Mouse (Mus musculus) cerebellum, adult 2 months (tissue): ENCODE measurements around the gene Cfap61. TPM values are rescaled to one million over a fixed set of nuclear protein-coding genes. Genes with fewer than 3 reads are reported as not detected.

Experiments used
- DNase-seq, 2 experiments: peaks; one replicate each; pipeline ENCODE4 v3.0.0; 2021
- H3K27ac ChIP-seq: fragments of 200-500 bp; 2 replicates; pipeline ENCODE4 v1.5.1; 2012; ENCODE audit warnings: low read length, control low read depth, inconsistent platforms; ENCODE audit not compliant: insufficient read depth
- H3K27me3 ChIP-seq: fragments of 200-500 bp; 2 replicates; pipeline ENCODE4 v1.6.1; 2012; ENCODE audit warnings: inconsistent platforms, mild to moderate bottlenecking, low read length, moderate library complexity; ENCODE audit not compliant: control insufficient read depth, insufficient read depth
- H3K4me1 ChIP-seq: fragments of 200-500 bp; 2 replicates; pipeline ENCODE4 v1.6.1; 2011; ENCODE audit warnings: low read length; ENCODE audit not compliant: control insufficient read depth, insufficient read depth
- H3K4me3 ChIP-seq: fragments of 200-500 bp; replicated peaks from 2 replicates; pipeline ENCODE3; 2011; ENCODE audit warnings: mild to moderate bottlenecking, low read depth, low read length, control low read depth; ENCODE audit not compliant: insufficient read depth
- CTCF ChIP-seq: fragments of 200-500 bp; IDR thresholded peaks from 2 replicates; pipeline ENCODE4 v1.5.1; 2011; ENCODE audit warnings: low read depth, mild to moderate bottlenecking, control low read depth, low read length, moderate library complexity, borderline replicate concordance; ENCODE audit not compliant: insufficient read depth
- POLR2A ChIP-seq: fragments of 200-500 bp; IDR thresholded peaks from 2 replicates; pipeline ENCODE4 v1.6.1; 2011; ENCODE audit warnings: low read length, control low read depth, borderline replicate concordance; ENCODE audit not compliant: insufficient read depth
- WGBS: fragments of 180-500 bp; shearing (Covaris S2); methylation state at CpG from one replicate; pipeline ENCODE4 v1.1.7; 2018; 5-methylcytosine and 5-hydroxymethylcytosine counted together
- polyA plus RNA-seq: library from polyadenylated mRNA; depleted of rRNA; stranded (reverse); fragments of >200 nt; gene quantifications from 2 replicates; pipeline ENCODE4 v1.2.3, GENCODE M21; 2012

The Cfap61 gene
- polyA plus RNA-seq, 1 experiment, result 1.0 TPM

- H3K4me3 ChIP-seq, result no peak overlapping the region
- H3K4me1 ChIP-seq, result no peaks in the 10 kb centered on the region
- TF ChIP-seq POLR2A (no peak), CTCF (no peak)
- no peak overlapping the region for H3K27ac ChIP-seq
- no peaks in the 10 kb centered on the region for H3K27me3 ChIP-seq
- 82% methylated on average over 2 of the region's 2 CpGs for WGBS
- no peak for DNase-seq
Measured at GRCm38 (mm10) chr2:146244049-146244448, 309.5 kb downstream of the Cfap61 start.

GRCm38 (mm10) chr2:146245401-146245800 is 310.8 kb downstream of the Cfap61 start:
- DNase-seq, result no peak
- TF ChIP-seq POLR2A, result no peak
- TF ChIP-seq CTCF, result no peak

GRCm38 (mm10) chr2:146246409-146247075 is 312.0 kb downstream of the Cfap61 start:
- H3K27me3 ChIP-seq, result no peaks in the 10 kb centered on the region
- 87% methylated on average over 4 of the region's 4 CpGs for WGBS
- no peak overlapping the region for H3K27ac ChIP-seq
- TF ChIP-seq CTCF, result no peak
- TF ChIP-seq POLR2A, result no peak
- H3K4me3 ChIP-seq, result no peak overlapping the region
- no peaks in the 10 kb centered on the region for H3K4me1 ChIP-seq
- no peak for DNase-seq

More at GRCm38 (mm10) chr2:146245401-146245800, 310.8 kb downstream of the Cfap61 start:
- Histone ChIP-seq H3K27ac (no peak overlapping the region), H3K27me3 (no peaks in the 10 kb centered on the region), H3K4me1 (no peaks in the 10 kb centered on the region), H3K4me3 (no peak overlapping the region)
- WGBS, result 77% methylated on average over 7 of the region's 7 CpGs

DNA sequence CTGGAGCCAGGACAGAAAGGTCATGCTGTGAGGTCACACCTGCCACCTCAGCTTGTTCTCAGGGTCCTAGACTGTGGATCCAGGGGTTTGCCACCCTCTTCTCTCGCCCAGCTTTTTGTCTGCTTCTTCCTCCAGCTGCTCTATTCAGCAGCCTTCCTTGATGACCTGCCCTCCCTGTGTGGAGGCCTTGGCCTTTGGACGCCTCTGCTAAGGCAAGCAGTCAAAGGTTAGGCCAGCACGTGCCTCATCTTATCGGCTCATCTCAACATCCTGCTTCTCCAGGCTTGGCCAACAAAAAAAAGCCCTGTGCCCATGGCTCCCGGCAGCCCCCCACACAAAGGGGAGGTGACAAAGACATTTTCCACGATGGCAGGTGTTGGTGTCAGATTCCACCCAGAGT is 313.0 kb downstream of the Cfap61 start:
- TF ChIP-seq CTCF (no peak), POLR2A (no peak)
- no peak overlapping the region for H3K27ac ChIP-seq
- WGBS, result 73% methylated on average over 6 of the region's 6 CpGs
- no peaks in the 10 kb centered on the region for H3K4me1 ChIP-seq
- no peak overlapping the region for H3K4me3 ChIP-seq
- no peaks in the 10 kb centered on the region for H3K27me3 ChIP-seq
- no peak for DNase-seq

- H3K27ac ChIP-seq, result no peak overlapping the region
- no peaks in the 10 kb centered on the region for H3K4me1 ChIP-seq
- no peak for DNase-seq
- WGBS, result 81% methylated on average over 7 of the region's 7 CpGs
- H3K4me3 ChIP-seq, result no peak overlapping the region
- no peaks in the 10 kb centered on the region for H3K27me3 ChIP-seq
- TF ChIP-seq CTCF (no peak), POLR2A (no peak)
Measured at GRCm38 (mm10) chr2:146249033-146249432, 314.4 kb downstream of the Cfap61 start.

DNA sequence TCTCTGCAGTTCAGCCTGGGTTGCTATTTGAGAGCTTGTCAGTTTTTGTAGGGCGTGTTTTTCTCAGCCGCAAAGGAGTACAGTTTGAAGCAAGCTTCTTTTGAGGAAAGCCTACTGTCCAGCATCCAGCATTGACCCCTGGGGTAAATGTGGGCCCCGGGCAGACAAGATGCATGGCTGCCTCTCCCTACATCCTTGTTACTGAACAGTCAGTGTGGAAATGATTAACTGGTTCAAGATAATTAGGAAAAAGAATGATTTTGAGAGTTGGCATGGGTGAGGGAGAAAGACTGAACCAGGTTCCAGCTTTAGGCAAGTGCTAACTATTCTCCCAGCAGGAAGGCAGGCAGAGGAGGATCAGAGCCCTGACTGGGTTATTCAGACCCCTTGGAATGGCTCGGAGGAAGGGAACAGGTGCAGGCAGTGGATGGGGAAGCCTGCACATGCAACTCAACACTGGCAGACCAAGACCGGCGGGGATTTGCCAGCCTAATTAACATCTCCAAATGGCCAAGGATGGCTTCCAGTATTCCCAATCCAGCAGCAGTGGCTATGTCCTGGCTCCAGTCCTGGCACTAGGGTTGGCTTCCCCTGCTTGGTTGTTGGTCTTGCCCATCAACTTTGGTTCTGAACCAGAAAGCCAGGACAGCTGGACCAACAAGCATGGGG is 315.8 kb downstream of the Cfap61 start:
- peak in 1 of 2 experiments; percentile 17 for DNase-seq
- TF ChIP-seq POLR2A (no peak), CTCF (no peak)
- Histone ChIP-seq H3K27ac (no peak overlapping the region), H3K4me1 (no peaks in the 10 kb centered on the region), H3K4me3 (no peak overlapping the region), H3K27me3 (no peaks in the 10 kb centered on the region)
- 39% methylated on average over 6 of the region's 6 CpGs for WGBS

GRCm38 (mm10) chr2:146254387-146254786 is 319.8 kb downstream of the Cfap61 start:
- Histone ChIP-seq H3K4me1 (peaks cover 7% of the 10 kb centered on the region; the same call in 1 of the 2 replicates), H3K27ac (no peak overlapping the region), H3K27me3 (no peaks in the 10 kb centered on the region), H3K4me3 (no peak overlapping the region)
- no peak for DNase-seq
- TF ChIP-seq POLR2A (no peak), CTCF (no peak)
- WGBS, result 89% methylated on average over 1 of the region's 1 CpGs

DNA sequence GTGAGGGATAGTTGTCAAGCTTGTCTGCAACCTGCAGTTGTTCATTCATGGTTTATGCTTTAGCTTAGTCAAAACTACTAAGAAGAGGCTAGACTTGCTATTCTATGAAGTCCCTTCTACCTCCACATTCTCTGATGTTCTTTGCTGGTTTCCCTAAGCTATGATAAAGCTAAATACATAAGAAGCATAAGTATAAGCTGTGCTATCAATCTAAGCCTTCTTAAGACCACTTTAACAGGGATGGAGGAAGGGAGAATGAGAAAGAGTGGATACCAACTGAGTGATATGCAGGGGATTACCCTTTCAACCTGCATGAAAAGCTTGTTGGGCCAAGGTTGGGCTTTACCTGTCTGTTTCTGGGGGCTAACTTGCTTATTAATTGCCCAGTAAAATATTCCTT is 321.1 kb downstream of the Cfap61 start:
- DNase-seq, result no peak
- TF ChIP-seq CTCF, result no peak
- no peak for TF ChIP-seq POLR2A

More for the DNA sequence above, 321.1 kb downstream of the Cfap61 start:
- H3K4me3 ChIP-seq, result no peak overlapping the region
- peaks cover 7% of the 10 kb centered on the region; the same call in 1 of the 2 replicates for H3K4me1 ChIP-seq
- no peaks in the 10 kb centered on the region for H3K27me3 ChIP-seq
- H3K27ac ChIP-seq, result no peak overlapping the region
